Mouse (Mus musculus) thymus, postnatal 36 days (tissue): ENCODE measurements at regions not wholly inside any gene's neighbourhood (a gene's known extent, or its start where the extent isn't known, plus 50 kb on each side); places are given as distances from the start of the nearest gene placed in this dataset.

Experiments
- DNase-seq, 2 experiments: peaks; one replicate each; pipeline ENCODE4 v3.0.0; 2022; ENCODE audit warnings: mixed read lengths in 2 of 2

DNA sequence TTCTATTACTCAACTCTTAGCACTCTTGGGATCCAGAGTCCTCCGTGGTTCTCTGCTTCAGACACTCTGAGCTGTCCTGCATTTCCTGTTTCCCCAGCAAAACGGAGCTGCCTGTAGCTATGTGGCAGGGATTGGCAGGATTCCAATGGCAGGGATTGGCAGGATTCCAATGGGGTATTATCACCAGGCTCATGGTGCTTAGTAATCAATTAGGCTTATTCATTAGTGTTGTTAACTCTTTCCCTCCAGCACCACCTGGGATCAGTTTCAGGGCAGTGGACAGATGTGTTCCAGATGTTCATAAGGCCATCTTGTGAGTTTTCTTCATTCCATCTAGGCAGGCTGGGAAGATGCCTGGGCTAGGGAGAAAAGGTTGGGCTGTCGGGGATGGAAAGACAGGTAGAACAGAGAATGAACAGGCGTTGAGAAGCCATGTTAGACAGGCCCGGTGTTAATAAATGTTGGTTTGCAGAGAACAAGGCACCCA is 163.5 kb downstream of the Emp1 start:
- DNase-seq, result no peak

DNA sequence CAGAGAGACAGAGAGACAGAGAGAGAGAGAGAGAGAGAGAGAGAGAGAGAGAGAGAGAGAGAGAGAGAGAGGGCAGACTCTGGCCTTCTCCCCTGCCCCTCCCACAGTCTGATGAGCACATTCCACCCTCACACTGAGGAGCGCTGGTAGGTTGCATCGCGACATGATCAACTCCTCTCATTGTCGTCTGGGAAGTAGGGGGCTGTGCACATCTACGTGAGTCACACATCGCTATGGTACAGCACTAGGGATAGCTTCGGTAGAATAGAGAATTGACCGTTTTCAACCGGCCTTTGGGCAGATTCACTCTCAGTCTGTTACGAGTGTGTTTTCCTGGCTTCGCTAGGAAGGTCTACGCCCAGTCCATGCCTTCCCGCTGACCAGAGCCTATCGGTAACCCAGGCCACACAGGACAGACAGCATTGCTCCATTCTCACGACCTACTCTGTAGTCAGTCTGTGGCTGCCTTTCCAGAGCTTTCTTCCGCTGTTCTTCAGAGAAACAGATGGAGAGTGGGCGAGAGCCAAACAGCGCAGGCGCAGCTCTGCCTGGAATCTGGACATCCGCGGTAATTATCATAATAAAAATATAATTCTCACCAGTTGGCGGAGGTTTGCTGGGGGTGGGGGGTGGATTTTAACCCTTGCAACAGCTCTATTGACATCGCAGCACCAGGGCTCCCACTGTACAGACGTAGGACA is 164.3 kb downstream of the Emp1 start:
- no peak for DNase-seq

DNA sequence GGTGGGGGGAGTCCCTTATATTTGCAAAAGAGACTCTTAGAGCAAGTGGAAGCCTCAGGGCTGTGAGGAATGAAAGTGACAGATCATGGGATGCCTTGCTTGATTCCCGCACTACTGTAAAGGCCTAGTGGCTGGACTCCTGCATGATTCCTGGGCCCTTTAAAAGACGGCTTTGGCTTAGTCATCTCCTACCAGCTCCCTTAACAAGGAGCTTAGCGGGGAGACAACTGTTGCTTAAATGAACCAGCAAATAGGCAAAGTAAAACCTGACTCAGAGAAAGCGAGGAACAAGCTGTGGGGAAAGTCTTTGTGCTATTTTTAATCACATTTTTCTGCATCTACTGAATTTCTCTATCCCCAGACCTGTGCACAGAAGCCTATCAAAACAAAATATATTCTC is 165.5 kb downstream of the Emp1 start:
- DNase-seq, result no peak

GRCm38 (mm10) chr6:135539791-135540646 is 177.7 kb downstream of the Emp1 start:
- peak in 1 of 2 experiments; percentile 10 for DNase-seq

- DNase-seq, result no peak
These were observed 179.2 kb downstream of the Emp1 start for GRCm38 (mm10) chr6:135541566-135541965.

GRCm38 (mm10) chr6:135542356-135542755 is 180.0 kb downstream of the Emp1 start:
- DNase-seq, result no peak

- no peak for DNase-seq
These were observed 181.0 kb downstream of the Emp1 start for GRCm38 (mm10) chr6:135543390-135543789.

GRCm38 (mm10) chr6:135543863-135544262 is 181.5 kb downstream of the Emp1 start:
- no peak for DNase-seq

GRCm38 (mm10) chr6:135550368-135550950 is 188.1 kb downstream of the Emp1 start:
- no peak for DNase-seq

- DNase-seq, result no peak
These were observed 190.1 kb downstream of the Emp1 start for GRCm38 (mm10) chr6:135552396-135552795.

- no peak for DNase-seq
These were observed 197.2 kb downstream of the Emp1 start for GRCm38 (mm10) chr6:135559501-135559907.

DNA sequence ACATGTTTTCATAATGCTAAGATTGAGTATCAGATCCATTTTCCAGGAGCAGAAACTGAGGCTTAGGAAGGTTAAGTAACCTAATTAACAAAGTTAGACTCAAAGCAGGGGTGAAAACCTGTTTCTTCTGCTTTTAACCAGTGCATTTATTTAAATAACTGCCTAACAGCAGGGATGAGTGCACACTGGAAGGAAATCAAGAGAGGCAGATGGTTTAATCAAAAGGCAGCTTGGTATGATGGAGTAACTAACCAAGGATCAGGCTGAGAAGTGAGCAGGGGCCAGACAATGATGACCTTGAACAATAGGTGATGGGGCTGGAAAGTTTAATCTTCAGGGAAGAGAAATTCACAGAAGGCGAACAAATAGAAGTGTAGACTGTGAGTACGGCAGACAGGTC is 199.9 kb downstream of the Emp1 start:
- no peak for DNase-seq

DNA sequence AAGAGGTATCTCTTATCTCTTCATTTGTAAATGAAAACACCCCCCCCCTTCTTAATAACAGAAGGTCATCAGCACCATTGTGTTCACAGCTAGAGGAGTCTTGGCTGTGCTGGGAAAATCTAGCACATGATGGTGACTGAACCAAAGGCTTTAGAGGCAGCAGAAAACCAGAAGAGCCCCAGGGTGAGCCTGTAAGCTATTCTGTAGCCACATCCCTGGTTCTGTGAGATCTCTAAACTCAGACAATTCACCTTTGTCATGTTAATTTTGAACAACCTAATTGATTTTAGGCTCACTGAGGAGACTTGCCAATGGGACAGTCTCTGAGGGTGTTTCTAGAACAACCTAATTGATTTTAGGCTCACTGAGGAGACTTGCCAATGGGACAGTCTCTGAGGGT is 201.4 kb downstream of the Emp1 start:
- DNase-seq, result no peak

DNA sequence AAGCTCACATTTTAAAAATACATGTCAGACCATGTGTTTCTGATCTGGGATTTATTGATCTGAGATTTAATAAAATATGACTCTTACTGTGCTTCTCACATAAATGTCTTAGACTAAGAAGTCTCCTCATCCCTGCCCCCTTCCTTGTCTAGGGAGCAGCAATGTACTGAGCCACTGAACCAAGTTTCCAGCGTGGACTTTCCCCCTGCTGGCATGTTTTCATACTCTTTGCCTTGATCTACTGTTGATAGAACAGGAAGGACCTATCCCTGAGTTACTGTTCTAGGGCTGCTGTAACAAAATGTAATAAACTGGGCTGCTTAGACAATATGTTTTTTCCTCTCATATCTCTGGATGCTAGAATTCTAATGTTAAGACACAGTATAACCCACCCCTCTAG is 206.7 kb downstream of the Emp1 start:
- DNase-seq, result no peak

DNA sequence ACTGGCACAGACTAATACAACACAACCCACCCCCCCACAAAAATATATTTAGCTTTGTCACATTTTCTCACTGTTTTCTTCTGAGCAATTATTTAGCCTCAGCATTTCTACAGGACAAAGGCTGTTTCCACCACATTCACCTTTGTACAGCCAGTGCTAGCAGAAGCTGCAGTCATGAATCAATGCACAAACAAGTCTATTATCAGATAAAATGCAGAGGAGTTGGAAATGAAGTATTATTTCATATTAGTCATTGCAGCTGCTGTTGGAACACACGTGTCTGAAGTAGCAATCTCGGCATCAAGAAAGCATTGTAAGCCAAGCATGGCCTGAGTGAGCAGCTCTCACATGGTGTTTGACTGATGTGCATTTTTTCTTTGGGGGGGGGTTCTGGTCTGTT is 212.9 kb downstream of the Emp1 start:
- DNase-seq, result no peak

GRCm38 (mm10) chr6:135578728-135579127 is 216.4 kb downstream of the Emp1 start:
- no peak for DNase-seq

- DNase-seq, result no peak
These were observed 220.2 kb downstream of the Emp1 start for GRCm38 (mm10) chr6:135582567-135582966.

GRCm38 (mm10) chr6:135584782-135585181 is 222.4 kb downstream of the Emp1 start:
- no peak for DNase-seq

DNA sequence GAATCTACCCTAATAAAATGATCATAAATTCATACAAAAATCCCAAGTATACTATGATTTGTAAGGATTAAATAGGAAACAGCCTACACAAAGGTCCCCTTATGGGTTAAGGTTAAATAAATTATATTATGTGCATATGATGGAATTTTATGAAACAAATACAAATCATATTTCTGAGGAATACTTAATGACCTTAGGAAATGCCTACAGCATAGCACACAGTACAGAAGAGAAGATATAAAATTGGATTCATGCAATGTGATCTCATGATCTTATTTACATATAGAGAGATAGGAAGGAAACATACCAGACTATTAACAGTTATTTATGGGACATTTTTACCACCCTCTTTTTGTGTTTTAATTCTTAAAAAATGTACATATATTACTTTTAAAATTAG is 227.7 kb downstream of the Emp1 start:
- DNase-seq, result no peak

DNA sequence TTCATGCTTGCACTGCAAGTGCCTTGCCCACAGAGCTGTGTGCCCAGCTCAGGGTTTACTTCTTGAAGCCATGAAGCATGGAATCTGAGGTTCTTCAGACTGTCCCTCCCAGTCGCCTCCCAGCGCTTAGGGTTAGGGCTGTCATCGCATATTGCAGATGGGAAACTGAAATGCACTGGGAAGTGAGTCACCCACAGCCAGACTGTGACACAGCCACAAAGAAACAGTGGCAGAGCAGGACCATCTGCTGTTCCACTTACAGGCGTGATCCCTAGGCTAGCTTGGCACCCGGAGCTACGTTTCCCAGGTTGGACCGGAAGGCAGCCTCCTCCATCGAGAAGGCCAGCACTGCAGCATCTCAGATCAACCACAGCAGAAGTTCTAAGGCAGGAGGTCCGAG is 228.7 kb downstream of the Emp1 start:
- DNase-seq, result no peak

DNA sequence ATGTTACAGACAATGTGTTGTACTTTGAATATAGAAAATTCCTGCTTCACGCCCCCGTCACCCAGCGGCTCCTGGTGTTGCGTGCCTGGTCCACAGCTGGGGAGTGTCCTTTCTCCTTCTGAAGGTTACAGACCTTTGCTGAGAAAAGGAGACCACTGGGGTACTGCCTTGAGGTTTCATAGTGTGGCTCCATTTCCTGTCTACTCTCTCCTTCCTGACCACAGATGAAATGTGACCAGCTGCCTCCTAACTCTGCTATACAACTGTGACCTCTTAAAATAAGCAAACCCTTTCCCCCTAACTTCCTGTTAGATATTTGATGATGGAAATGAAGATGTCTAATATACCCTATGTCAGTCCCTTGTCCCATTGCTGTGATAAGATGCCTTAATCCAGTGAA is 234.0 kb downstream of the Emp1 start:
- no peak for DNase-seq

GRCm38 (mm10) chr6:135610504-135611096 is 248.3 kb downstream of the Emp1 start:
- DNase-seq, result no peak

- no peak for DNase-seq
These were observed 265.6 kb downstream of the Emp1 start for GRCm38 (mm10) chr6:135627928-135628327.
